Mouse (Mus musculus) midbrain, embryonic 13.5 days (tissue): Measurements from ENCODE around the gene Tmem150c. TPM values are rescaled to one million over a fixed set of nuclear protein-coding genes. Genes with fewer than 3 reads are reported as not detected.

Experiments
- ATAC-seq: fragments of 200-750 bp; cut with Nextera tagmentation; 2 replicates; pipeline ENCODE4 v1.8.0; 2017; ENCODE audit warnings: mild to moderate bottlenecking, moderate TSS enrichment, moderate library complexity
- H3K27ac ChIP-seq: fragments of 300-500 bp; sonication (generic); 2 replicates; pipeline ENCODE4 v1.5.1; 2015; ENCODE audit warnings: inconsistent platforms, mild to moderate bottlenecking, moderate library complexity
- H3K27me3 ChIP-seq: fragments of 300-500 bp; sonication (generic); 2 replicates; pipeline ENCODE4 v1.6.1; 2015; ENCODE audit warnings: mild to moderate bottlenecking, inconsistent platforms
- H3K36me3 ChIP-seq: fragments of 300-500 bp; sonication (generic); 2 replicates; pipeline ENCODE4 v1.6.1; 2015; ENCODE audit warnings: mild to moderate bottlenecking, inconsistent platforms
- H3K4me1 ChIP-seq: fragments of 300-500 bp; sonication (generic); replicated peaks from 2 replicates; pipeline ENCODE4 v1.6.1; 2015; ENCODE audit warnings: inconsistent platforms
- H3K4me2 ChIP-seq: fragments of 300-500 bp; sonication (generic); replicated peaks from 2 replicates; pipeline ENCODE4 v1.6.1; 2015; ENCODE audit warnings: moderate library complexity, mild to moderate bottlenecking, inconsistent platforms
- H3K4me3 ChIP-seq: fragments of 300-500 bp; sonication (generic); replicated peaks from 2 replicates; pipeline ENCODE4 v1.5.1; 2015; ENCODE audit warnings: mild to moderate bottlenecking, inconsistent platforms
- H3K9ac ChIP-seq: fragments of 300-500 bp; sonication (generic); replicated peaks from 2 replicates; pipeline ENCODE4 v1.6.1; 2015; ENCODE audit warnings: mild to moderate bottlenecking, inconsistent platforms
- H3K9me3 ChIP-seq: fragments of 300-500 bp; sonication (generic); 2 replicates; pipeline ENCODE4 v1.6.1; 2016; ENCODE audit warnings: mild to moderate bottlenecking, inconsistent platforms
- WGBS: fragments of 180-500 bp; shearing (Covaris S2); methylation state at CpG from one replicate; pipeline ENCODE4 v1.1.7; 2015; 5-methylcytosine and 5-hydroxymethylcytosine counted together
- polyA plus RNA-seq: library from polyadenylated mRNA; unstranded; fragments of >200 nt; fragmentation: Nextera tagmentation; extraction: Ambion mirVana; gene quantifications from 2 replicates; pipeline ENCODE4 v1.2.1, GENCODE M21; 2015

Tmem150c gene
- polyA plus RNA-seq, 1 experiment from 2014 or later = 17.7 TPM

DNA sequence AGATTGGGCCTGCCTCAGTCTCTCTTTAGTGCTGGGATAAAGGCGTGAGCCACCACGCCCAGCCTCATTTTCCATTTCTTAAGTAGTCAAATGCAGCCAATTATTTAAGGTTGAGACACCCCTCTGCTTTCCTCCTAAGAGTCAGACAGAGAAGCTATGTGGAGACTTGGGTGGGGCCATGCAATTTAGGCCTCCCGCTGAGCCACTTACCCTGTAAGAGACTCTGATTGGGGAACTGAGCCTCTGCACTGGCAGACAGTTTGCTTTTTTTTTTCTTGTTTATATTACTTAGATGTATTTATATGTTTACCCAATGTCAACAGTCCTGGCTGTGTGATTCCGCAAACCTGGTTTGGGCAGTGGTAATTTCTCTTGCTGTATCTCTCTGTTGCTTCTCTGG is 115.6 kb downstream of the Tmem150c start:
- H3K4me1 ChIP-seq = peaks cover 69% of the 10 kb centered on the region
- H3K4me3 ChIP-seq = no peak overlapping the region
- 83% methylated on average over 4 of the region's 4 CpGs for WGBS
- no peak overlapping the region for H3K27ac ChIP-seq
- H3K9ac ChIP-seq = no peak overlapping the region
- no peaks in the 10 kb centered on the region for H3K9me3 ChIP-seq
- ATAC-seq = no peak
- H3K27me3 ChIP-seq = no peaks in the 10 kb centered on the region
- H3K4me2 ChIP-seq = no peak overlapping the region
- no peaks in the 10 kb centered on the region for H3K36me3 ChIP-seq

DNA sequence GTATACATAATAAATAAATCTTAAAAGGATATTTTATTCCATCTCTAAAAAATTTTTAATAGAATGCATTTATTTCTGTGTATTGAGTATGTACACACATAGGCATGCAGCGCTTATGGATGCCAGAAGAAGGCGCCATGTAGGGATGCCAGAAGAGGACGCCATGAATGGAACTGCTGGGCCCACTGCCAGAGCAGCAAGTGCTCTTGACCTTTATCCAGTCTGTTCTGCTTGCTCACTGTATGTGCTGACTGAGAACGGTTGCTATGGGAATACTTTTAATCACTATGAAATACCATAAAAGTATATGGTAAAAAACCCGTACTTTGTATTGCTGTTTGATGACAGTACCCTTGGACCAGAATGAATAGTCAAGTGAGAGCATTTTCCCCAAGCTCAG is 116.2 kb downstream of the Tmem150c start:
- Histone ChIP-seq H3K4me2 (no peak overlapping the region), H3K36me3 (no peaks in the 10 kb centered on the region), H3K9me3 (no peaks in the 10 kb centered on the region), H3K27ac (no peak overlapping the region), H3K9ac (no peak overlapping the region), H3K27me3 (no peaks in the 10 kb centered on the region), H3K4me3 (no peak overlapping the region), H3K4me1 (peaks cover 63% of the 10 kb centered on the region)
- no peak for ATAC-seq
- WGBS = 81% methylated on average over 5 of the region's 5 CpGs

DNA sequence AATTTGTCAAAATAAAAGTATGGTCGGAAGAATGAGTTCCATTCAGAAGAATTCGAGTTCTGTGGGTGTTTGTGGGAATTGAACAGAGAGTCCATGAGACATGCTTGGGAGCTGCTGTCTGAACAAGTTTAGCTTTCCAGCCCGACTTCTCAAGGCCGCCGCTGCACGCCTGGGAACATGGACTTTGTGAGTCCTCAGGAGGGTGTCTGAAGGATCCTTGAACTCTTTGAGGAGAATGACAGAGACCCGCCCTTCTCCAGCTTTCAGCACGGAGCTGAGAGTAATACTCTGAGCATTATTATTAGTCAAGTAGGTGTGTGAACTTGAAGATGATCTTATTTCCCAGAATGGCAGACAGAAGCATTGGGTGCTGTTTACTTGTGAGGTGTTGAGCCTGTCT is 117.1 kb downstream of the Tmem150c start:
- Histone ChIP-seq H3K4me2 (no peak overlapping the region), H3K4me3 (no peak overlapping the region), H3K9me3 (no peaks in the 10 kb centered on the region), H3K4me1 (peaks cover 56% of the 10 kb centered on the region), H3K9ac (no peak overlapping the region), H3K27ac (no peak overlapping the region), H3K36me3 (no peaks in the 10 kb centered on the region), H3K27me3 (no peaks in the 10 kb centered on the region)
- no peak for ATAC-seq
- WGBS = 93% methylated on average over 8 of the region's 8 CpGs

DNA sequence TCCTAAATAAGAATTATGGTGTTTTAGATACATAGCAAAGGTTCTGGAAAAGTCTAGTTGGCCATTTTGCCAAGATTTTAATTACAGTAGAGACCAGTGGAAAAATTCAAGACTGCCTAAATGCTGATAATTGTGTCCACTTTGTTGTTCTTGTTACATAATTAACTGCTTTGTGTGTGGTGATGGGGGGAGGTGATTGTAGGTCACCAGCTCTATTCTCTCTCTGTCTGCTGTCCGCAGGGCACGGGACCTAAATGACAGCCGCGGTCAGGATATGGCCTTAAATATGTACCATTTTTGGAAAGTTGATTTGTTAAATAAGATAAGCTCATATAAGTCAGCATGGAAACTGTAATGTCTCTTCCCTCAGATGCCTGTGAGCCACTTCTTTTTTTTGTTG is 118.3 kb downstream of the Tmem150c start:
- Histone ChIP-seq H3K27ac (no peak overlapping the region), H3K4me1 (peaks cover 56% of the 10 kb centered on the region), H3K4me3 (peak overlapping the region; percentile 95; the same call in 1 of the 2 replicates), H3K4me2 (peak overlapping the region; percentile 79), H3K36me3 (peaks cover 5% of the 10 kb centered on the region; the same call in 1 of the 2 replicates), H3K27me3 (no peaks in the 10 kb centered on the region), H3K9ac (no peak overlapping the region), H3K9me3 (no peaks in the 10 kb centered on the region)
- no peak for ATAC-seq
- 74% methylated on average over 4 of the region's 4 CpGs for WGBS

DNA sequence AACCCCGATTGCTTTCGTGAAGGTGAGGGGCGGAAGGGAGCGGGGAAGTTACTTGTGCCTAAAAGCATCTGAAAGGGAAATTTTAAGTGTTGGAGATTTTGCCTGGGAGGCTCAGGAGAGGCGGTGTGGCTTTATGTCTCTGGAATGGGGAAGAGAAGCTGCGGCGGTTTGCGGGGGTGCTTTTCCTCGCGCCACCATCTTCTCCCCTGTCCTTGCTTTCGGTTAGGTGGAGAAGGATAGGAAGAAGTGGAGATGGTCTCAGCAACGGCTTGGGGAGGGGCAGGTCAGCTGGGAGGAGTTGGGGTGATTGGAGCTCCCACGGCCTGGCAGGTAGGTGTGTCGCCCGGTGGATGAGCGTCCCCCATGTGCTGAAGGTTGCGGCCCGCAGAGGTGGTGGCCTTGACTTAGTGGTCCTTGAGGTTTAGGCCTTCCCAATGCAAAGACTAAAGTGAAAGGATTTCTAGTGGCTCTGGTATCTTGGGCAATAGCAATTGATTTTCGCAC is 119.3 kb downstream of the Tmem150c start:
- ATAC-seq = 0 out of 2 replicates have a peak, but pooled peaks have one; percentile 1
- Histone ChIP-seq H3K27me3 (no peaks in the 10 kb centered on the region), H3K36me3 (peaks cover 12% of the 10 kb centered on the region), H3K4me2 (peak overlapping the region; percentile 79), H3K9me3 (no peaks in the 10 kb centered on the region), H3K27ac (peak overlapping the region; percentile 99), H3K4me3 (peak overlapping the region; percentile 95), H3K9ac (peak overlapping the region; percentile 100), H3K4me1 (peaks cover 58% of the 10 kb centered on the region)
- under 1% methylated on average over 19 of the region's 19 CpGs for WGBS

DNA sequence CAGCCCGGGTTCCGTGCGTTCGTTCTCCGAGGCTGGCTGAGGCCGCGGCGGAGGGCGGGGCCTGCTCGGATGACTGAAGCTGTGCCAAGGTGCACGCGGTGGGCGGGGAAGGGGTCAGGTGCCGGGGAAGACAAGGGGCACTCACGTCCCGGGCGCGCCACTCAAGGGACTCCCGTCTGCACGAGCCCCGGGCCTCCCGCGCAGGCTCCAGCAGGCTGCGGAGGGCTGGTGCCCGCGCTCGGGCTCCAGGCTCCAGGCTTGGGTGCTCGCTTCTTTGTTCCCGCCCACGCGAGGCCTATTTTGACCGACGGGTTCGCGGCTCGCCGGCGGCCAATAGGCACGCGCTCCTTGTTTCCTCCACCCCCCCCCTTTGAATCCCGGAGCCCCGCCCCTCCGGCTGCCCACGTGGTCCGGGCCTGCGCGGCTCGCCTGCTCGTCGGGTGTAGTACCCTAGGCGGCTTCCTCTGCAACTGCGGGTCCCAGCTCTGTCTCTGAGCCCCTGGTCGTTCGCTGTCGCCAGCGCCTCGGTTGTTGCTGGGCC is 119.9 kb downstream of the Tmem150c start, which contains the start of the genes Hnrnpdl and Enoph1:
Hnrnpdl (minus strand) TSS at position 63 of the 541 bp plus-strand sequence.
Enoph1 (plus strand) TSS at position 384 of the 541 bp plus-strand sequence.
- H3K4me2 ChIP-seq = peak within 1 kb of the TSS; percentile 95
- H3K36me3 ChIP-seq = peaks cover 17% of the 10 kb centered on the region
- peak within 1 kb of the TSS; percentile 99 for H3K27ac ChIP-seq
- H3K9ac ChIP-seq = peak within 1 kb of the TSS; percentile 100
- no peaks in the 10 kb centered on the region for H3K27me3 ChIP-seq
- H3K9me3 ChIP-seq = no peaks in the 10 kb centered on the region
- WGBS = under 1% methylated on average over 46 of the region's 57 CpGs
- peak; percentile 90 for ATAC-seq
- H3K4me3 ChIP-seq = peak within 1 kb of the TSS; percentile 95
- H3K4me1 ChIP-seq = peaks cover 58% of the 10 kb centered on the region

DNA sequence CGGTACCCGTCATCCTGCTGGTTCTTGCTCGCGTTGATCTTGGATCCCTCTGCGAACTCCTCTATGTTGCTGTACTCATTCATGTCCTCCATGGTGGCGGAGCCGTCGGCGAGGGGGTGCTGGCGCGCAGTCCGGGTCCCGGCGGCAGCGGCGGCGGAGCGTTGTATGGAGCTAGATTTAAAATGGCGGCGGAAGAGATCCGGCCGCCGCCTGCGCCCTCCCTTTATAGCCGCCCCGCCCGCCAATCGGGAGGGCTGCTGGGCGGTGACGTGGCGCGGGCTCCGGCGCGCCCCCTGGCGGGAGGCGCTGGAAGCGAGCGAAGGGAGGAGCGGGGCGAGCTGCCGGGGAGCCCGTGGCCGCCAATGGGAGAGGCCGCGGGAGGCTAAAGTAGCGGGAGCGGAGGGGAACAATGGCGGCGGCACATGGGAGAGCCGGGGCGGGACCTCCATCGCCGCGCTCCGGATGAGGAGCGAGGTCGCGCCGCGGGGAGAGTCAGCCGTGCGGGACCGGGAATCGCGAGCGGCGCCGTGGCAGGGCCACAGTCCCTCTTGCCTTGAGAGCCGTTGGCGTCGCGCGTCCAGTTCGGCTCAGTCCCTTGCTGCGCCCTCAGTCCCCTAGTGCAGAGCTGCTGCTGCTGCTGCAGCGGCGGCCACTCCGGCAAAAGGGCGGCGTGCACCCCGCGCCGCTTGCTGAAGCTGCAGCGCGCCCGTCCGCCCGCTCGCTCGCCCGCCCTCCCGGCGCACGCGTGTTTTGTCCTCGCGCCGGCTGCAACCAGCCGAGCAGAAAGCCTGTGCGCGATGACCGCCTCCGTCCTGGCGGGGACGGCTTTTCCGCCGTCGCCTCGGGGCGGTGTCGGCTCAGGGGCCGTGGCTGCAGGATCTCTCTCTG is 120.7 kb downstream of the Tmem150c start:
- peaks cover 24% of the 10 kb centered on the region for H3K36me3 ChIP-seq
- ATAC-seq = peak; percentile 75
- H3K9me3 ChIP-seq = no peaks in the 10 kb centered on the region
- H3K4me1 ChIP-seq = peaks cover 58% of the 10 kb centered on the region
- under 1% methylated on average over 111 of the region's 113 CpGs for WGBS
- H3K4me2 ChIP-seq = peak overlapping the region; percentile 79
- H3K27me3 ChIP-seq = no peaks in the 10 kb centered on the region
- peak overlapping the region; percentile 100 for H3K9ac ChIP-seq
- peak overlapping the region; percentile 95 for H3K4me3 ChIP-seq
- peak overlapping the region; percentile 99 for H3K27ac ChIP-seq

DNA sequence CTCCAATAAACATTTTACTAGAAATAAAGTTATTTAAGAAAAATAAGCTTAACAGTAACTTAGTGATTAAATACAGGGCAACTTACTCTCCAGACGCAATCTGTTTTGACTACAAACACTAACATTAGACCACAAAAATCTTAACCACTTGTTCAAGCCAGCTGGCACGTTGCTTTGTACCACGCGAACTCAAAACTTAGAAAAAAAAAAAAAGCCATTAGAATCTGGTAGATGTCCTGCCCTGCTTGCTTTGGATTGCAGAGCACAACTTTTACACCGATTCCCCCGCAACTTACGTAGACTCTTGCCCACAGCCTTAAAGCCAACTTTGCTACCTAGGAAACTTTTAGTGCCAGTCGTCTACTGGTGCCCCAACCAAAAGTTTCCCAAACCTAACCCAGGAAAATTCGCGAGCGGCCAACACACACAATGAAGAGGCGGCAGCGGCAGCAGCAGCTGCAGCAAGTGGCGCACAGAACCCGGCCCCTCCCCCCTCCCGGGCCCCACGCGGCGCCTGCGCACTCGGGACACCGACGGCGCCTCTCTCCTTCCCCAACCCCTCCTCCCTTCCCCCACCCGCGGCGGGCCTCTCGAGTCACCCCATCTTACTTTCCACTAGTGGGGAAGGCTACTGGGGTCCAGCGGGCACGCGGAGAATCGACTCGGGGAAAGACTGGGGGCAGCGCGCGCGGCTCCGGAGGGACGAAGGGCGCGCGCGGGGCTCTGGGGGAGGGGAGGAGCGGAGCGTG is 121.5 kb downstream of the Tmem150c start:
- under 1% methylated on average over 45 of the region's 45 CpGs for WGBS
- Histone ChIP-seq H3K4me2 (peak overlapping the region; percentile 95), H3K27me3 (no peaks in the 10 kb centered on the region), H3K27ac (peak overlapping the region; percentile 99), H3K36me3 (peaks cover 30% of the 10 kb centered on the region), H3K4me1 (peaks cover 53% of the 10 kb centered on the region), H3K9me3 (no peaks in the 10 kb centered on the region), H3K4me3 (peak overlapping the region; percentile 95), H3K9ac (peak overlapping the region; percentile 100)
- ATAC-seq = peak; percentile 15

DNA sequence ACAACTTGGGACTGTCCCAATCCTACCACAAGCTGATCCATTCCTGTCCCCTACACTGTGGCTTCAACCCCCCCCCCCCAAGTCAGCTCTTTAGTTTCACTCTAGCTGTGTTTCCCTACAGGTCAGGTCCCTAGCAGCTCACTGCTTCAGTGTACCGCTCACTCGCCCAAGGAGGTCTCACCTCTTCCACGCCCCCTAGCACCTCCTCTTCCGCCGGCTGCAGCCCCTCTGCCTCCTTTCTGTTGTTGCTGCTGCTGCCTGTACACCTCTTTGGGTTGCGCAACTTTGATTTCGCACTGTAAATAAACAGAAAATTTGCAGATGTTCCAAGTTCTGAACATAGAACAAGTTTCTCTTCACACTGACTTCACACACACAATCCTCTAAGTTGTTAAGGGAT is 122.9 kb downstream of the Tmem150c start:
- Histone ChIP-seq H3K27me3 (no peaks in the 10 kb centered on the region), H3K9ac (peak overlapping the region; percentile 100), H3K9me3 (no peaks in the 10 kb centered on the region), H3K4me2 (peak overlapping the region; percentile 95), H3K4me1 (peaks cover 48% of the 10 kb centered on the region), H3K27ac (no peak overlapping the region), H3K36me3 (peaks cover 44% of the 10 kb centered on the region), H3K4me3 (peak overlapping the region; percentile 95)
- no peak for ATAC-seq
- 25% methylated on average over 7 of the region's 7 CpGs for WGBS

DNA sequence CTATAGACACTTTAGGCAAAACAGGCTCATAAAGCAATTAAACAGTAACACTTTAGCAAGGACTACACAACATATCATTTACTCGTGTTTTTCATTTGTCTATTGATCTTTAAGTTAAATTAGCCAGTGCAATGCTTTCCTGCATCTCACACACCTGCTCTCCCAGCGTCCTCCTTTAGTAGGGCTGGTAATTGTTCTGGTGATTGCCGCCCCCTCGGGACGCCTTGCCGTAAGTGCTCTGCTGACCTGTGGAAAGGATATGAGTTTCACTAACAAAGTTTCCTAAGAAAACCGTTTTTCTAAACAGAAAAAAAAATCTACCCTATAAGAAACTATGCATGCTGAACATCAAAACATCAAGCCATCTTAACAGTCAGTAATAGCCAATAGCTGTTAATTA is 123.7 kb downstream of the Tmem150c start:
- peak overlapping the region; percentile 95 for H3K4me2 ChIP-seq
- ATAC-seq = no peak
- WGBS = 50% methylated on average over 7 of the region's 7 CpGs
- peaks cover 48% of the 10 kb centered on the region for H3K36me3 ChIP-seq
- no peak overlapping the region for H3K9ac ChIP-seq
- H3K4me3 ChIP-seq = peak overlapping the region; percentile 95
- H3K9me3 ChIP-seq = no peaks in the 10 kb centered on the region
- no peaks in the 10 kb centered on the region for H3K27me3 ChIP-seq
- peaks cover 40% of the 10 kb centered on the region for H3K4me1 ChIP-seq
- H3K27ac ChIP-seq = no peak overlapping the region

DNA sequence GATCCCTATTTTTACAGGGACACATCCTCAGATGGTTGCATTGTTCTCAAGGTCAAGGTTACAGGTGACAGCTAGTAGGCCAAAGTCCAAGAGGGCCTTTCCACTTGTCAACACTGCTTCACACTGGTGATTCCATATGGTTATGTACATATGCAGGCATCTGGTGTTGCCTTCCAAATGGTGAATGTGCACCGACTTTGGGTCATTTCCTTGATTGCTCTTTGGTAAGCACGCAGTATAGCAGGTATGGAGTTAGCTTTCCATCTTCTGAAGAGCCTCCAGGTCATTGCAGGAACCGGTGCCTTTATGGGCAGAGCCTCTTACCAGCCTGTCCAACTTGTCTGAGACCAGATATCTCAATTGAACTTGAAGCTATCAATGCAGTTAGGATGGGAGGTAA is 127.0 kb downstream of the Tmem150c start:
- H3K4me3 ChIP-seq = no peak overlapping the region
- peaks cover 48% of the 10 kb centered on the region for H3K36me3 ChIP-seq
- no peaks in the 10 kb centered on the region for H3K9me3 ChIP-seq
- peaks cover 35% of the 10 kb centered on the region for H3K4me1 ChIP-seq
- no peak for ATAC-seq
- 77% methylated on average over 3 of the region's 3 CpGs for WGBS
- no peak overlapping the region for H3K4me2 ChIP-seq
- no peak overlapping the region for H3K9ac ChIP-seq
- no peak overlapping the region for H3K27ac ChIP-seq
- no peaks in the 10 kb centered on the region for H3K27me3 ChIP-seq
